Mouse (Mus musculus) heart, adult 11 months (tissue): ENCODE data around the gene Ccdc65.
A peak's percentile ranks its signal among the peaks of the same experiment; 100 is the strongest.

Experiments used
- DNase-seq: peaks from one replicate; pipeline ENCODE4 v3.0.0; 2022

Gene Ccdc65

DNA sequence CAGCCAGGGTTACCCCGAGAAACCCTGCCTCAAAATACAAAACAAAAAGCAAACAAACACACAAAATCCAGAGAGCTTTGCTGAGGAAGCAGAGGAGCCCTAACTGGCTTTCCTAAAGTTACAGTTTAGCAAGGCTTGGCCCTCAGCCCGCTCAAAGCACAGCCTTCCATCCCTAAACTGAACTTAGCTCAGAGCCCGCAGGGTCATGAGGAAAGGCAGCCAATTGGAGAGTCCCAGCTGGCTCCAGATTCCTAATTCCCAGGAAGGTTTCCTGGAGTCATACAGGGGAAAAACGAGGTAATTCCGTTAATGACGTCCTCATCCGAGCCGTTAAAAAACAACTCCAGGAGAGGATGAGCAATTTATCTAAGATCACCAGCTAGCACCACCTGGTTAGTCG, 12.3 kb upstream of the Ccdc65 start:
- DNase-seq, result peak; percentile 94

GRCm38 (mm10) chr15:98696216-98696615, 11.8 kb upstream of the Ccdc65 start:
- DNase-seq, result no peak

DNA sequence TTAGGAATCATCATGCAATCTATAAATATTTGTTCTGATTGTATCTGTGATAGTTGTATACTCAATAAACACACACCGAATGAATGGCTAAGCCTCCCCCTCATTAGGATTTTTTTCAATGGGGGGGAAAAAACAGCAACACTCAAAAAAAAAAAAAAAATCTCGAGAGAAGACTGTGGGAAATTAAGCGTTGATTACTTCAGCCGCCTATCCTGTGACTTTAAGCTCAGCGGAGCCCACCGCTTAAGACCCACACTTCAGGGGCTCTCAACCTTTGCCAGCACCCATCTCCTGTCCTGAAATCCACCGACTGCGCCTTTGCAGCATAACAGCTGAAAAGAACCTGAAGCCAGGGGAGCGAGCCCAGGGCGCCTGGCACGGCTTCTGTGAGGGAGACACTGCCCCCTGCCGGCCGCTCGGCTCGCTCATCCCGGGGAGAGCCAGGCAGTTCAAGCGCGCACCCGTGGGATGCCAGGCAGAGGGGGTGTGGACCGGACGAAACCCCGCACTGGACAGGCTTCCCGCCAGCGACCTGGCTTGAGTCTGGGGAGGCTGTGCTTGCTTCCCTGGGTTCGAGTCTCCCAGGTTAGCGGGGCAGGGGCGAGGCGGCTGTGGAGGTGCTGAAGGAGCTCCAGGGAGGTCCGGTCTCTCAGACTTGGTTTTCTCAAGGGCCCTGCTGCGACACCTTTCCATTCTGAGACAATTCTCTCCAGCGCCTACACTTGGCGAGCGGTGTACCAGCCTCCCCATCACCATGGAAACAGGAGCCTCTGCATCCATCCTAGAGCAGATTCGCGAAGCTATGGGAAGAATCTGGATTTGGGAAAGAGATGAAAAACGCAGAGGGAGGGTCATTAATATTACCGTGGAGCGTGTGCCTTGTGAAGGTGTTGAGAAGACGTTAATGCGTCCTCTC, 8.6 kb upstream of the Ccdc65 start:
- DNase-seq, result peak; percentile 97

GRCm38 (mm10) chr15:98704312-98704711, 3.7 kb upstream of the Ccdc65 start:
- no peak for DNase-seq

DNA sequence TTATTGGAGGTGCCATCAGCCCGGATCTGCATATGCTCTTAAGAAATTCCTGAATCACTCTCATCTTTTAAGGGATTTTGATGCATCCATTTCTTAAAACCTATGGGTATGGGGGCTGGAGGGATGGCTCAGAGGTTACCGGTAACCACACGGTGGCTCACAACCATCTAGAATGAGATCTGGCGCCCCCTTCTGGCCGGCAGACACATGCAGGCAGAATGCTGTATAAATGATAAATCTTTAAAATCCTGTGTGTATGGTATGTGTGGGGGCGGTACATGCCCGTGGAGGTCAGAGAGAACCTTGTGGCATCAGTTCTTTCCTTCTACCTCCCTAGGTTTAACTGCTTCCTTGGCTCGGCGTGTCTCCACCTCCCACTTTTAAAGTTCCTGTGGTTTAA, 2.4 kb downstream of the Ccdc65 start:
- DNase-seq, result no peak

- DNase-seq, result peak; percentile 97
These were observed 6.2 kb downstream of the Ccdc65 start for GRCm38 (mm10) chr15:98714230-98714652.

DNA sequence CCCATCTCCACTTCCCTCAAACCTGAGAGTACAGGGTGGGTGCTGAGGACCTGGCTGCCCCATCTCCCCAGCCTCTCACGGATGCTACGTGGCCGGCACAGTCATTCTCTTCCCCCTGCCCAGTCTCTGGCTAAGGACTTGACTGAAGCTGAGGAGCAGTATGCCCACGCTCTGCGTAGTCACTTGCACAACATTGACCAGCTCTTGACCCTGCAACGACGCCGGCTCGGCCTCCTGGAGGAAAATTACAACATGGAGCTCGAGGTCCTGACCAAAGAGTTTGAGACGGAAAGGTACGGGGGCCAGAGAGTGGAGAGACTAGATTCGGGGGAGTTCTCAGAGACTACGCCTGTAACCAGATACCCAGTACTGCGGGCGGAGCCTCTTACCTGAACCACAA, 9.3 kb downstream of the Ccdc65 start:
- DNase-seq, result no peak

DNA sequence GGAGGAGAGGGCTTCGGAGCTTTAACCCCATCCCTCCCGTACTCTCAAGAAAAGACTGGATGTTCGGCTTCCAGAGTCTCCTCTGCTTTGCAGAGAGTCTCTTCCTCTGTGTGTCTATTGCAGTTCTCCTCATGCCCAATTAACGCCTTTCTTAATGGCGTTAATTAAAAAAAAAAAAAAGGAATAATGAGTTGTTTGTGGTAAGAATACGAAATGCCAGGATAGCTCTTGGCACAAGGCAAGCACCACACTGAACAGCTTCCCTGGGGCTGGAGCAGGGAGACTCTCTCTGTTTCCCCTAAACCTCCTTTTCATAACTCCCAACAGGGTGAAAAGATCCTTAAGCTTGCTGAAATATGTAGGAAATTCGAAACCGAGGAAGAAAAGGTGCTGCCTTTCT, 14.2 kb downstream of the Ccdc65 start:
- DNase-seq, result no peak

DNA sequence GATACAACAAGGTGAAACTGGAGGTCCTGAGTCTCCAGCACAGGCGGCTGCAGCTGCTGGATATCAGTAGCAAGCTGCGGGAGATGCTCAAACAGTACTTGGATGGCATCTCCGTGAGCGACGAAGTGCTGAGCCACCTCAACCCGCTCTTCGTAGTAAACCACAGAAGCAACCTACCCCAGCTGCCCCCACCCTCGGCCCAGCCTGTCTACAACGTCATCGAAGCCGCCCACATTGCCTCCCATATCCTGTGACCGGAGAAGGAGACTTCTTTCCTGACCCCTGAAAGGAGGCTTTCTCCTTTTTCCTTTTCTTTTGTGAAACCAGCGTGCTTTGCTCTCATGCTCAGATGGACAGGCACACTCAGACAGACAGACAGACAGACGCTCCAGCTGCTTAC, 14.8 kb downstream of the Ccdc65 start:
- no peak for DNase-seq

GRCm38 (mm10) chr15:98724441-98724840, 16.4 kb downstream of the Ccdc65 start:
- DNase-seq, result no peak

- no peak for DNase-seq
These were observed 18.1 kb downstream of the Ccdc65 start for GRCm38 (mm10) chr15:98726079-98726478.

GRCm38 (mm10) chr15:98726746-98727145, 18.7 kb downstream of the Ccdc65 start:
- no peak for DNase-seq

DNA sequence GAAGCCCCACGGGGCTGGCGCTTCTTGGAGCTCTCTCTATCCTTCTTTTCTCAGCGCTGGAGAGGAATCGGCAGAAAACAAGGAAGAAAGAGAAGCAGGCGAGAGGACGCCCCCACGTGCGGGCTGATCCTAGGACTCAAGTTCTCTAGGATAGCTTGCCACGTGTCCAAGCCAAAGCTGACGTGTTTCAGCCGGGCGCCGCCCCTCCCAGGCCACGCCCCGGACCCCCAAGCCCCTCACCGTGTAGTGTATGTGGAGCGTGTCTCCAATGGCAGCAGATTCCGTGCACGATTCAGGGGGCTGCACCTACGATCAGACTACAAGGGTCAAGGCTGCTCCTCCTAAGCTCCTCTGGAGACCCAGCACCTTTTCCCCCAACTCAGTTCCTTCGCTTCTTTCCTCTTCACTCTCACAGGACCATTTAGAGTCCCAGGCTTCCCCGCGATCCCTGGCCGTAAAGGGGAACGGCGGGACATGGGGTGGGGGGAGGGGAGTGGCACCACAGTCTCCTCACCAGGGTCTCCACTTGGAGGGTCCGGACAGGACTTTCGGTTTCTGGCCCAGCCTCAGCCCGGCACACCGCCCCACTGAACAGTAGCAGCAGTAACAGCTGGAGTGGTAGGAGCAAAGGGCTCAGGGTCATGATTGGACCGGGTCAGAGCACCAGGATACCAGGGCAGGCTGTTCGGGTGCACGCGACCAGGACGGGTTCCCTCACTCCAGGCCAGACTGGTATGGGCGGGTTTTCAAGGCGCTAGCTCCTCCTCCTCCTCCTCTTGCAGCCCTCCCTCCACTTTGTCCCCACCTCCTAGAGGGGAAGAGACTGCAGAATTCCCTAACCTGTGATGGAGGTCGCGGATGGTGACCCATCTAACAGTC, 19.7 kb downstream of the Ccdc65 start, which contains the start of gene Fkbp11:
TSS of gene Fkbp11 (minus strand) at position 756 of the 879 bp plus-strand sequence.
- DNase-seq, result peak; percentile 97

DNA sequence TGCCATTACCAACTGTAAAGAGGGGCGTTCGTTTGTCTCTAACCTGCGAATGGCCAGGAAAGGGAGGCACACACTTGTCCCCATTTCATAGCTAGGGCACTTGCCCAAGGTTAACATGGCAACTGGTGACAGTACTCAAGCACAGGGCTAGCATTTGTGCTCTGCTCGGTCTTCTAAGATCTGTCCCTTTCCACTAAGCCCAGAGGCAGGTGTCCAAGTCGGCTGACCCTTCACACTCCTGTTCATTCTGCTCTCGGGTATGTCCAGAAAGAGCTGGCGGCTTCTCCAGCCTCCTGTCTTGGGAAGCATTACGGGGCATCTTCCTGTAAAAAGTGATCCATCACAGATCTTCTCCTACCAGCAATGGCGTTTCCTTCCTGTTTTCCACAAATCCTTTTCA, 20.4 kb downstream of the Ccdc65 start:
- DNase-seq, result no peak

DNA sequence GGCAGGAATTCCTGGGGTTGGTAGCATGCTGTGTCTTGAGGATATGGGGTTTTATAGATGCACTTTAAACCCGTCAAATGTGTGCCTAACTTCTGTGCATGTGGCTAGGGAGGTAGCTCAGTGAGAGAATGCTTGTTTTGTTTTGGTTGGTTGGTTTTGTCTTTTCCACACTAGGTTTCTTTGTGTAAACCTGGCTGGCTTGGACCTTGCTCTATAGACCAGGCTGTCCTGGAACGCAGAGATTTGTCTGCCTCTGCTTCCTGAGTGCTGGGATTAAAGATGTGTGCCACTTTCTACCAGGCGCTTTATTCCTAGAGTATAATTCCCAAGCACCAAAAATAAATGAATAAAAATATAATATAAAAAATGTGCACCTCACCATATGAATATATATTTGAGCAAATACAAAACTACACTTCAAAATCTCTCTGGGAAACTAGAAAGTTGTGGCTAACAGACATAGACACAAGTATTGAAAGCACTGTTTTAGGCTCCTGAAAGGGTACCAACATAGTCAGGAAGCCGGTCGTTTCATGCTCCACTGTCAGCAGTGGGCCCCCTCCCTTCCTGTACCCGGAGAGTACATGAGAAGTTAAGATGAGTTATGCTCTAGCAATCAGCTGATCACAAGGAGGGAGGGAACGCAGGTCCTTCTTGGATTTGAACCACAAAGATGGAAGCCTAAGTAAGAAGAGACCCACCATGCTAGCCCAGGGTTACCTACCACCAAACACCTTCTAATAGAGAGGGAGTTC, 22.0 kb downstream of the Ccdc65 start:
- DNase-seq, result no peak

GRCm38 (mm10) chr15:98730790-98731189, 22.8 kb downstream of the Ccdc65 start:
- no peak for DNase-seq

- DNase-seq, result no peak
These were observed 24.1 kb downstream of the Ccdc65 start for GRCm38 (mm10) chr15:98732006-98732531.

GRCm38 (mm10) chr15:98733370-98733769, 25.4 kb downstream of the Ccdc65 start:
- DNase-seq, result no peak

- no peak for DNase-seq
These were observed 26.1 kb downstream of the Ccdc65 start for GRCm38 (mm10) chr15:98733976-98734566.

GRCm38 (mm10) chr15:98736521-98736920, 28.5 kb downstream of the Ccdc65 start:
- no peak for DNase-seq

DNA sequence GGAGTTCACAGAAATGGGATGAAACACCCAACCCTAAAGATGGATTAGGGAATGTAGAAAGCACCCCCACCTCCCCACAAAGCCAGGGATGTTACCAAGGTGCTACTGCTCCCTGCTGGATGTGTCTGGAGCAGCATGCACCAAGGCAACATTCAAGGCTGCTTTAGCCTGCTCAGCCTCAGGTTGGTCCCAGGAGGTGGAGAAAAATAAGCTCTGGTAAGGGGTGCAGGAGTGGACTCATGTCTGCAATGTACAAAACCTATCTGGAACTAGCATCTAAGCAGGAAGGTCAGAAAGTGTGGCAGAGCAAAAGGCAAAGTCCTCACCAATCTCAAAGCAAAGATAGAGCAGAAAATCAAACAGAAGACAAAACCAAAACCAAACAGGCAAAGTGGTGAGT, 29.9 kb downstream of the Ccdc65 start:
- no peak for DNase-seq

DNA sequence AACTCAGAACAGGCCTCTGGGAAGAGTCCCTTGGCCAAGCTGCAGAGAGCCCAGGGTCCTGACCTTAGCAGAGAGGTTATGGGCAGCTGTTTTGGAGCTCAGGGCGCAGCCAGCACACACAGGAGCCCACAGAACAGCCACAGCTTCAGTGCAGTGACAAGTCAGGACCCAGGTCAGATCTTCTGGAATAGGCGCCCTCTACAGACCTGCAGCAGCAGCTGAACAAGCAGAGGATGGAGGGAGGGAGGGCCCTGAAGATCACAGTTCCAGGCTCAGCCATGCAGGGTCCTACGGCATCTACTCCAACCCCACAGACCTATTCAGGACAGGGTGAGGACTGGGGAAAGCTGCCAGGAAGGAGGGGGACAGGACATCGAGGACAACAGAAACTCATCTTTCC, 30.8 kb downstream of the Ccdc65 start:
- DNase-seq, result no peak
